Mouse (Mus musculus) myocyte (in vitro differentiated cells): Measurements from ENCODE around the gene Ltn1. TPM values are rescaled to one million over a fixed set of nuclear protein-coding genes. Genes with fewer than 3 reads are reported as not detected.

Experiments
- H3K27me3 ChIP-seq: one replicate; pipeline ENCODE4 v1.6.1; 2011; ENCODE audit not compliant: control insufficient read depth, insufficient read depth, insufficient read length
- H3K36me3 ChIP-seq: one replicate; pipeline ENCODE4 v1.6.1; 2011; ENCODE audit not compliant: control insufficient read depth, insufficient read depth
- H3K4me2 ChIP-seq: one replicate; pipeline ENCODE4 v1.6.1; 2011; ENCODE audit warnings: low read depth, control low read depth
- H3K4me3 ChIP-seq: one replicate; pipeline ENCODE4 v1.5.1; 2011; ENCODE audit warnings: mild to moderate bottlenecking, control low read depth, moderate library complexity
- H3K79me2 ChIP-seq: one replicate; pipeline ENCODE4 v1.6.1; 2011; ENCODE audit not compliant: control insufficient read depth, insufficient read depth
- H3ac ChIP-seq: one replicate; pipeline ENCODE4 v1.6.1; 2011; ENCODE audit not compliant: control insufficient read depth, insufficient read length
- CEBPB ChIP-seq: IDR thresholded peaks from 2 replicates; pipeline ENCODE4 v1.6.1; 2011; ENCODE audit warnings: mild to moderate bottlenecking, moderate library complexity; ENCODE audit not compliant: poor library complexity, insufficient read depth, severe bottlenecking
- E2F4 ChIP-seq: IDR thresholded peaks from one replicate; pipeline ENCODE4 v1.6.1; 2011; ENCODE audit warnings: mild to moderate bottlenecking, control low read depth, moderate library complexity; ENCODE audit not compliant: insufficient read depth
- MAX ChIP-seq: IDR thresholded peaks from one replicate; pipeline ENCODE4 v1.6.1; 2011; ENCODE audit warnings: low read depth, mild to moderate bottlenecking, control low read depth
- MYOD1 ChIP-seq, 3 experiments: IDR thresholded peaks; one replicate each; pipeline ENCODE4 v1.6.1; 2011; ENCODE audit warnings: control low read depth in 2 of 3, low read depth in 2 of 3, mild to moderate bottlenecking in 2 of 3, moderate library complexity in 1 of 3; ENCODE audit not compliant: insufficient read length in 2 of 3, control insufficient read depth in 1 of 3
- MYOG ChIP-seq, 3 experiments: IDR thresholded peaks; one replicate each; pipeline ENCODE4 v1.6.1; 2011; ENCODE audit warnings: control low read depth in 2 of 3, low read depth in 2 of 3, mild to moderate bottlenecking in 2 of 3; ENCODE audit not compliant: insufficient read length in 2 of 3, control insufficient read depth in 1 of 3, insufficient read depth in 1 of 3
- POLR2A ChIP-seq: IDR thresholded peaks from one replicate; pipeline ENCODE4 v1.6.1; 2011; ENCODE audit warnings: low read depth, mild to moderate bottlenecking, control low read depth, moderate library complexity; ENCODE audit not compliant: insufficient read length
- POLR2AphosphoS2 ChIP-seq: IDR thresholded peaks from one replicate; pipeline ENCODE4 v1.6.1; 2011; ENCODE audit warnings: low read depth, control low read depth; ENCODE audit not compliant: insufficient read length
- REST ChIP-seq: IDR thresholded peaks from one replicate; pipeline ENCODE4 v1.6.1; 2011; ENCODE audit warnings: mild to moderate bottlenecking, control low read depth, moderate library complexity; ENCODE audit not compliant: insufficient read depth, insufficient read length
- SRF ChIP-seq: IDR thresholded peaks from one replicate; pipeline ENCODE4 v1.6.1; 2011; ENCODE audit warnings: low read depth; ENCODE audit not compliant: control insufficient read depth, insufficient read length
- TCF12 ChIP-seq: IDR thresholded peaks from one replicate; pipeline ENCODE4 v1.6.1; 2011; ENCODE audit warnings: mild to moderate bottlenecking, control low read depth; ENCODE audit not compliant: poor library complexity, insufficient read depth, severe bottlenecking
- TCF3 ChIP-seq: IDR thresholded peaks from one replicate; pipeline ENCODE4 v1.6.1; 2011; ENCODE audit warnings: low read depth, control low read depth; ENCODE audit not compliant: insufficient read length
- USF1 ChIP-seq: IDR thresholded peaks from one replicate; pipeline ENCODE4 v1.6.1; 2011; ENCODE audit warnings: low read depth, mild to moderate bottlenecking, control low read depth, moderate library complexity
- polyA plus RNA-seq: library from polyadenylated mRNA; unstranded; fragments of >200 nt; fragmentation: generic; extraction: Trizol; gene quantifications from one replicate; pipeline ENCODE4 v1.2.1, GENCODE M21; 2012; ENCODE audit warnings: missing spikeins

The Ltn1 gene
- polyA plus RNA-seq, 1 experiment, result 5.8 TPM

GRCm38 (mm10) chr16:87453226-87453625 is 20.8 kb upstream of the Ltn1 start:
- H3K4me2 ChIP-seq, result no peak overlapping the region
- H3K27me3 ChIP-seq, result no peaks in the 10 kb centered on the region
- no peaks in the 10 kb centered on the region for H3K36me3 ChIP-seq
- peaks cover 32% of the 10 kb centered on the region for H3K79me2 ChIP-seq
- TF ChIP-seq REST, result no peak
- TF ChIP-seq MYOD1 (IDR thresholded peaks at IDR 0.05; ENCODE audit: control insufficient read depth in 1 of 3, insufficient read length in 2 of 3, low read depth in 2 of 3), result no peak
- no peak overlapping the region for H3ac ChIP-seq
- H3K4me3 ChIP-seq, result no peak overlapping the region

- H3K4me2 ChIP-seq, result no peak overlapping the region
- H3K79me2 ChIP-seq, result no peaks in the 10 kb centered on the region
- H3K27me3 ChIP-seq, result no peaks in the 10 kb centered on the region
- H3ac ChIP-seq, result no peak overlapping the region
- no peaks in the 10 kb centered on the region for H3K36me3 ChIP-seq
- TF ChIP-seq CEBPB (no peak), SRF (no peak), USF1 (no peak), MYOD1 (IDR thresholded peaks at IDR 0.05; ENCODE audit: control insufficient read depth in 1 of 3, insufficient read length in 2 of 3, low read depth in 2 of 3) (no peak), POLR2AphosphoS2 (no peak), TCF3 (no peak)
- H3K4me3 ChIP-seq, result no peak overlapping the region
These were observed 13.1 kb upstream of the Ltn1 start for GRCm38 (mm10) chr16:87445528-87445927.

GRCm38 (mm10) chr16:87445110-87445509 is 12.7 kb upstream of the Ltn1 start:
- no peaks in the 10 kb centered on the region for H3K36me3 ChIP-seq
- no peak overlapping the region for H3K4me3 ChIP-seq
- no peak overlapping the region for H3K4me2 ChIP-seq
- H3ac ChIP-seq, result no peak overlapping the region
- no peaks in the 10 kb centered on the region for H3K79me2 ChIP-seq
- TF ChIP-seq USF1 (no peak), MYOD1 (IDR thresholded peaks at IDR 0.05; ENCODE audit: control insufficient read depth in 1 of 3, insufficient read length in 2 of 3, low read depth in 2 of 3) (no peak), MYOG (IDR thresholded peaks at IDR 0.05; ENCODE audit: control insufficient read depth in 1 of 3, insufficient read depth in 1 of 3, insufficient read length in 2 of 3, low read depth in 2 of 3) (no peak), POLR2AphosphoS2 (no peak), SRF (no peak), MAX (no peak), E2F4 (no peak), REST (no peak), POLR2A (no peak)
- H3K27me3 ChIP-seq, result no peaks in the 10 kb centered on the region

GRCm38 (mm10) chr16:87444071-87444470 is 11.7 kb upstream of the Ltn1 start:
- no peaks in the 10 kb centered on the region for H3K27me3 ChIP-seq
- H3ac ChIP-seq, result no peak overlapping the region
- TF ChIP-seq TCF3 (no peak), E2F4 (no peak), MYOG (IDR thresholded peaks at IDR 0.05; ENCODE audit: control insufficient read depth in 1 of 3, insufficient read depth in 1 of 3, insufficient read length in 2 of 3, low read depth in 2 of 3) (no peak), SRF (no peak), TCF12 (no peak), POLR2AphosphoS2 (no peak), MYOD1 (IDR thresholded peaks at IDR 0.05; ENCODE audit: control insufficient read depth in 1 of 3, insufficient read length in 2 of 3, low read depth in 2 of 3) (no peak), REST (no peak), USF1 (no peak), MAX (no peak), CEBPB (no peak), POLR2A (no peak)
- no peak overlapping the region for H3K4me2 ChIP-seq
- H3K36me3 ChIP-seq, result no peaks in the 10 kb centered on the region
- no peak overlapping the region for H3K4me3 ChIP-seq
- H3K79me2 ChIP-seq, result no peaks in the 10 kb centered on the region

GRCm38 (mm10) chr16:87443245-87443644 is 10.8 kb upstream of the Ltn1 start:
- Histone ChIP-seq H3K4me2 (no peak overlapping the region), H3K79me2 (no peaks in the 10 kb centered on the region)
- TF ChIP-seq SRF (no peak), POLR2AphosphoS2 (no peak), E2F4 (no peak), TCF12 (no peak), USF1 (no peak), MAX (no peak), MYOD1 (IDR thresholded peaks at IDR 0.05; ENCODE audit: control insufficient read depth in 1 of 3, insufficient read length in 2 of 3, low read depth in 2 of 3) (no peak), REST (no peak), CEBPB (no peak), MYOG (IDR thresholded peaks at IDR 0.05; ENCODE audit: control insufficient read depth in 1 of 3, insufficient read depth in 1 of 3, insufficient read length in 2 of 3, low read depth in 2 of 3) (no peak), POLR2A (no peak), TCF3 (no peak)

More at GRCm38 (mm10) chr16:87443245-87443644, 10.8 kb upstream of the Ltn1 start:
- Histone ChIP-seq H3K4me3 (no peak overlapping the region), H3K36me3 (no peaks in the 10 kb centered on the region), H3K27me3 (no peaks in the 10 kb centered on the region), H3ac (no peak overlapping the region)
